Mouse (Mus musculus) heart, embryonic 16.5 days (tissue): ENCODE results near the gene Plk4. TPM values are rescaled to one million over a fixed set of nuclear protein-coding genes. Genes with fewer than 3 reads are reported as not detected.

Source experiments
- ATAC-seq: fragments of 200-750 bp; cut with Nextera tagmentation; replicated peaks from 2 replicates; pipeline ENCODE4 v1.8.0; 2017; ENCODE audit warnings: moderate number of reproducible peaks; ENCODE audit not compliant: insufficient read depth, low FRiP score; ENCODE audit errors: extremely low read depth
- H3K27ac ChIP-seq: fragments of 300-500 bp; sonication (generic); 2 replicates; pipeline ENCODE4 v1.5.1; 2014; ENCODE audit warnings: mild to moderate bottlenecking, low read length, control low read depth, moderate library complexity
- H3K27me3 ChIP-seq: fragments of 300-500 bp; sonication (generic); 2 replicates; pipeline ENCODE4 v1.6.1; 2014; ENCODE audit warnings: low read length, mixed read lengths; ENCODE audit not compliant: control insufficient read depth, insufficient read depth
- H3K36me3 ChIP-seq: fragments of 300-500 bp; sonication (generic); 2 replicates; pipeline ENCODE4 v1.6.1; 2014; ENCODE audit not compliant: control insufficient read depth, insufficient read depth
- H3K4me1 ChIP-seq: fragments of 300-500 bp; sonication (generic); 2 replicates; pipeline ENCODE4 v1.6.1; 2014; ENCODE audit warnings: low read length, mixed read lengths; ENCODE audit not compliant: control insufficient read depth, insufficient read depth
- H3K4me2 ChIP-seq: fragments of 300-500 bp; sonication (generic); 2 replicates; pipeline ENCODE4 v1.6.1; 2014; ENCODE audit warnings: low read depth, mild to moderate bottlenecking, control low read depth, low read length
- H3K4me3 ChIP-seq: fragments of 300-500 bp; sonication (generic); 2 replicates; pipeline ENCODE4 v1.5.1; 2014; ENCODE audit warnings: mild to moderate bottlenecking, control low read depth, low read length
- H3K9ac ChIP-seq: fragments of 300-500 bp; sonication (generic); 2 replicates; pipeline ENCODE4 v1.6.1; 2014; ENCODE audit warnings: low read length, control low read depth
- H3K9me3 ChIP-seq: fragments of 300-500 bp; sonication (generic); replicated peaks from 2 replicates; pipeline ENCODE4 v1.6.1; 2016; ENCODE audit warnings: low read length; ENCODE audit not compliant: control insufficient read depth
- WGBS: fragments of 180-500 bp; shearing (Covaris S2); extraction: QIAGEN DNeasy Blood & Tissue Kit; methylation state at CpG from one replicate; pipeline ENCODE4 v1.1.7; 2014; 5-methylcytosine and 5-hydroxymethylcytosine counted together
- polyA plus RNA-seq: library from polyadenylated mRNA; unstranded; fragments of >200 nt; fragmentation: Nextera tagmentation; extraction: Ambion mirVana; gene quantifications from 2 replicates; pipeline ENCODE4 v1.2.1, GENCODE M21; 2015

Plk4 gene
- 36.5 TPM in 2 replicates for polyA plus RNA-seq

GRCm38 (mm10) chr3:40799530-40800372 lies at the start of gene Plk4:
Plk4 (plus strand) TSS chr3:40800019.
- Histone ChIP-seq H3K27me3 (no peaks in the 10 kb centered on the region), H3K4me1 (peaks cover 13% of the 10 kb centered on the region; the same call in 1 of the 2 replicates), H3K4me2 (peak within 1 kb of the TSS; percentile 84), H3K36me3 (0 out of 2 replicates have a peak, but pooled peaks cover 2% of the 10 kb centered on the region), H3K4me3 (peak within 1 kb of the TSS; percentile 94), H3K9me3 (no peaks in the 10 kb centered on the region), H3K27ac (peak within 1 kb of the TSS; percentile 88), H3K9ac (peak within 1 kb of the TSS; percentile 93)
- 2% methylated on average over 66 of the region's 66 CpGs for WGBS
- peak; percentile 99 for ATAC-seq

DNA sequence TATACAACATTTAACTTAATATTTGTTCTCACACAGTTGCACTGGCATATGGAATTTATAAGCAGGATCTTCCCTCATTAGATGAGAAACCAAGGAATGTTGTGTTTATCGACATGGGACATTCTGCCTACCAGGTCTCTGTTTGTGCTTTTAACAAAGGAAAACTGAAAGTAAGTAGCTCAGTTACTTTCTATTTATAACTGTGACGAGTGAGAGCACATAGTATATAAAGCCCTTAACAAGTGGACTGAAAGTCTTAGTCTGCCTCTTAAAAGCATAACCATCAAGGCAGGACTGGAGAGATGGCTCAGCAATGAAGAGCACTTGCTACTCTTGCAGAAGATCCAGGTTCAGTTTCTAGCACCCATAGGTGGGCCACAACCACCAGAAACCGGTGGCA lies 39.1 kb upstream of the Plk4 start:
- ATAC-seq = no peak
- WGBS = 65% methylated on average over 3 of the region's 3 CpGs
- Histone ChIP-seq H3K4me3 (no peak overlapping the region), H3K4me2 (no peak overlapping the region), H3K36me3 (peaks cover 6% of the 10 kb centered on the region; the same call in 1 of the 2 replicates), H3K27ac (no peak overlapping the region), H3K4me1 (no peaks in the 10 kb centered on the region), H3K27me3 (no peaks in the 10 kb centered on the region), H3K9ac (no peak overlapping the region), H3K9me3 (no peaks in the 10 kb centered on the region)

DNA sequence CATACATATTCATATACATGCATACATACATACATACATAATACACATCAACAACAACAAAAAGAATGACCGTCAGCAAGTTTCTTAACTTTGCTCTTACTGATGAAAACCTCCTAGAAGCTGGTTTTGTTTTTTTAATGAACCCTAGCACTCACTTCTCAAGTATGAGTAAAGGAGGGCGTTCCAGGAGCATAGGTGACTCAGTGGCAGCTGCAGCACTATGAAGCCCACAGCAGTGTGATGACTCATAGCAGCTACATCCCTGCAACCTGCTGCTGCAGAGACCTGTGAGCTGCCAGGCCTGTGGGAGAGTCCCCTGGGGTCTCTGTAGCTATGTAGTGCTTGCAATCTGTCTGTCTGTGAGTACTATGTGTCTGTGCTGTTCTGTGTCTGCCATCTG lies 38.5 kb upstream of the Plk4 start:
- Histone ChIP-seq H3K4me3 (no peak overlapping the region), H3K27me3 (no peaks in the 10 kb centered on the region), H3K4me2 (no peak overlapping the region), H3K9ac (no peak overlapping the region), H3K4me1 (no peaks in the 10 kb centered on the region), H3K36me3 (peaks cover 7% of the 10 kb centered on the region; the same call in 1 of the 2 replicates), H3K27ac (no peak overlapping the region), H3K9me3 (no peaks in the 10 kb centered on the region)
- WGBS = 83% methylated on average over 2 of the region's 2 CpGs
- no peak for ATAC-seq

GRCm38 (mm10) chr3:40793783-40794182 lies 6.0 kb upstream of the Plk4 start:
- H3K27ac ChIP-seq = no peak overlapping the region
- H3K36me3 ChIP-seq = peaks cover 7% of the 10 kb centered on the region; the same call in 1 of the 2 replicates
- no peak for ATAC-seq
- WGBS = 74% methylated on average over 2 of the region's 2 CpGs
- no peak overlapping the region for H3K9ac ChIP-seq
- no peak overlapping the region for H3K4me3 ChIP-seq
- H3K4me2 ChIP-seq = no peak overlapping the region
- H3K27me3 ChIP-seq = no peaks in the 10 kb centered on the region
- no peaks in the 10 kb centered on the region for H3K9me3 ChIP-seq
- H3K4me1 ChIP-seq = no peaks in the 10 kb centered on the region

- no peaks in the 10 kb centered on the region for H3K9me3 ChIP-seq
- H3K27me3 ChIP-seq = no peaks in the 10 kb centered on the region
- no peak overlapping the region for H3K4me2 ChIP-seq
- no peak overlapping the region for H3K9ac ChIP-seq
- peaks cover 13% of the 10 kb centered on the region; the same call in 1 of the 2 replicates for H3K4me1 ChIP-seq
- H3K27ac ChIP-seq = no peak overlapping the region
- H3K4me3 ChIP-seq = no peak overlapping the region
- 0 out of 2 replicates have a peak, but pooled peaks cover 2% of the 10 kb centered on the region for H3K36me3 ChIP-seq
- WGBS = 58% methylated on average over 1 of the region's 1 CpGs
- ATAC-seq = no peak
Measured at GRCm38 (mm10) chr3:40798054-40798453, 1.8 kb upstream of the Plk4 start.

- 38% methylated on average over 7 of the region's 7 CpGs for WGBS
- no peaks in the 10 kb centered on the region for H3K27me3 ChIP-seq
- peaks cover 13% of the 10 kb centered on the region; the same call in 1 of the 2 replicates for H3K4me1 ChIP-seq
Measured at GRCm38 (mm10) chr3:40798500-40798899, 1.3 kb upstream of the Plk4 start.

DNA sequence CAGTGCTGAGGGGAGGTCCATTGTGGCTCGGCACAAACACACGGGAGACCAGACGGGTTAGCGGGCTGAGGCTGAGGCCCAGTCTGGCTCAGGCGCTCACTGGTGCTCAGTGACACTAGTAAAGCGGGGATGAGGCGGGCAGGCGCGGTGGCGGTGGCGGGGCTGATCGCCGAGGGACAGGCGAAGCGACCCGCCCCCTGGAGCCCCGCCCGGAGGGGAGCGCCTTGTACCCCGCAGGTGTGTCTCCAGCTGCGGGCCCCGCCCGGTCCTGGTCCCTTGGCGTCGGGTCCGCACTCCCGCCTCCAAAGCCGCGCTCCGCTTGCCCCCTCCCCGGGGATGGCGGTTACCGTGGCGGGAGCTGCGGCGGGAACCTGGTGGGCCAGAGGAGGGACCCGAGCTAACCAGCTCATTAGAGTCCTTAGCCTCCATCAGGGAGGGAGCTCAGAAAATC lies 579 bp downstream of the Plk4 start:
- 1% methylated on average over 27 of the region's 37 CpGs for WGBS
- Histone ChIP-seq H3K36me3 (peaks cover 9% of the 10 kb centered on the region), H3K9me3 (no peaks in the 10 kb centered on the region), H3K4me2 (peak overlapping the region; percentile 84), H3K4me1 (peaks cover 13% of the 10 kb centered on the region; the same call in 1 of the 2 replicates), H3K9ac (peak overlapping the region; percentile 93), H3K27ac (peak overlapping the region; percentile 78), H3K4me3 (peak overlapping the region; percentile 94), H3K27me3 (no peaks in the 10 kb centered on the region)
- peak; percentile 78 for ATAC-seq

More at GRCm38 (mm10) chr3:40798500-40798899, 1.3 kb upstream of the Plk4 start:
- Histone ChIP-seq H3K9me3 (no peaks in the 10 kb centered on the region), H3K36me3 (0 out of 2 replicates have a peak, but pooled peaks cover 2% of the 10 kb centered on the region), H3K4me2 (no peak overlapping the region), H3K27ac (no peak overlapping the region), H3K9ac (no peak overlapping the region), H3K4me3 (no peak overlapping the region)
- no peak for ATAC-seq

- Histone ChIP-seq H3K27ac (no peak overlapping the region), H3K4me1 (no peaks in the 10 kb centered on the region; the same call in 1 of the 2 replicates), H3K4me2 (no peak overlapping the region), H3K4me3 (no peak overlapping the region), H3K36me3 (peaks cover 37% of the 10 kb centered on the region), H3K9me3 (no peaks in the 10 kb centered on the region), H3K27me3 (no peaks in the 10 kb centered on the region), H3K9ac (no peak overlapping the region)
- WGBS = 74% methylated on average over 2 of the region's 2 CpGs
- no peak for ATAC-seq
Measured at GRCm38 (mm10) chr3:40806871-40807270, 7.1 kb downstream of the Plk4 start.

DNA sequence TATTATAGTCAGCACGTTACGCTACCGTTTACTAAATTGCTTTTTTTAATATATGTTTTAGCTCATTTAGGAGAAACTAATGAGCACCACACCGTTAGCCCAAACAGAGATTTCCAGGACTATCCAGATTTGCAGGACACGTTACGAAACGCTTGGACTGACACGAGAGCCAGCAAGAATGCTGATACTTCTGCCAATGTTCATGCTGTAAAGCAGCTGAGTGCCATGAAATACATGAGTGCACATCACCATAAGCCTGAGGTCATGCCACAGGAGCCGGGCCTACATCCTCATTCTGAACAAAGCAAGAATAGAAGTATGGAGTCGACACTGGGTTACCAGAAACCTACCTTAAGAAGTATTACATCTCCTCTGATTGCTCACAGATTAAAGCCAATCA lies 8.9 kb downstream of the Plk4 start:
- Histone ChIP-seq H3K4me3 (no peak overlapping the region), H3K9me3 (no peaks in the 10 kb centered on the region), H3K4me2 (no peak overlapping the region), H3K27ac (no peak overlapping the region), H3K9ac (no peak overlapping the region), H3K27me3 (no peaks in the 10 kb centered on the region), H3K36me3 (peaks cover 45% of the 10 kb centered on the region), H3K4me1 (no peaks in the 10 kb centered on the region; the same call in 1 of the 2 replicates)
- 91% methylated on average over 10 of the region's 10 CpGs for WGBS
- no peak for ATAC-seq
